Mouse (Mus musculus) stomach, postnatal 0 days (tissue): ENCODE data around the gene Slc16a13.

Experiments
- CTCF ChIP-seq: IDR thresholded peaks from 2 replicates; pipeline ENCODE4 v1.5.1; 2016; ENCODE audit warnings: antibody characterized with exemption, low read depth, mild to moderate bottlenecking, moderate library complexity
- EP300 ChIP-seq: optimal IDR thresholded peaks from 2 replicates; pipeline ENCODE3; 2016; ENCODE audit warnings: antibody characterized with exemption

DNA sequence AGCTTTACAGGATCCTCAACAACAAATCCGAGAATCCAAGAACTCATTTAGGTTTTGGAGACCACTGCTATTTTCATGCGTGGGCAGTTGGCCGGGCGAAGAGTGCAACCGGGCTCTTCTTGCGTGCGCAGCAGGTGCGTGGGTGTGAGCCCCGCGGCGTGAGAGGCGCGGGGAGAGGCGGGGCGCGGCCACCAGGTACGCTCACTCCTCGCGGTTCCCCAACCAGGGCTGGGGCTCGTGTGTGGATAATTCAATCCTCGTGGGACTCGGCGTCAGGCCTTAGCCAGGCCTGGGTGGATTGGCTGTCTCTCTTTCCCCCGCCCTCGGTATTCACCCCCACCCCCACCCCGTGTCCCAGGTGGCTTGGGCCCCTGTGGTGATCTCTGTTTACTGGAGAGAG lies 7.1 kb downstream of the Slc16a13 start:
- TF ChIP-seq CTCF: no peak
- TF ChIP-seq EP300: no peak
